Mouse (Mus musculus) layer of hippocampus, postnatal 14 days (tissue): ENCODE results near the gene Slc9b1. TPM values are rescaled to one million over a fixed set of nuclear protein-coding genes. Genes with fewer than 3 reads are reported as not detected.
A peak's percentile ranks its signal among the peaks of the same experiment; 100 is the strongest.

Experiments used
- DNase-seq, 2 experiments: peaks; one replicate each; pipeline ENCODE4 v3.0.0; 2021 to 2022; ENCODE audit warnings: low spot score in 2 of 2, mixed read lengths in 1 of 2
- total RNA-seq, 2 experiments: library from RNA; stranded (reverse); gene quantifications; 2 replicates each; pipeline ENCODE4 v1.2.3; 2021

Gene Slc9b1
- total RNA-seq, 2 experiments from 2014 or later, result 0.16 to 0.43 TPM

- DNase-seq, result no peak
Observed at GRCm38 (mm10) chr3:135377445-135377844, 29.6 kb downstream of the Slc9b1 start.

- no peak for DNase-seq
Observed at GRCm38 (mm10) chr3:135379868-135380267, 32.0 kb downstream of the Slc9b1 start.

DNA sequence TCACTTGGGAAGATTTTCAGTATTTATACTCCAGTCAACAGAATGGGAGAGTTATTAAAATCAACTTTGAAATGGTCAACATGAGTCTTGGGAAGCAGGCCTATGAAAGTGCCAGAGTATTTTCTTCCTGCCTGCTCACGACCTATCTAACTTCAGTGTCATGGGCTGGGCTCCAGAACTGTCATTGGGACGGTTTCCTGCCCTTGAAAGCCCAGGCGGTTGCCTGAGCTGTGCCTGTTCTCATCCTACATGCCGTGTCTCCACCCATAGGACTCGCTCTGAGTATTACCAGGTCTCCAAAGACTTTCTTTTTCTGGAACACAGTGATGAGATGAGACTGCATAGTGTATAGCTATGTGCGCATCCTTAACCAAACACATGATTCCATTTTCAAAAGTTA, 45.4 kb downstream of the Slc9b1 start:
- no peak for DNase-seq

- no peak for DNase-seq
Observed at GRCm38 (mm10) chr3:135395085-135395484, 47.3 kb downstream of the Slc9b1 start.

- no peak for DNase-seq
Observed at GRCm38 (mm10) chr3:135396081-135396480, 48.3 kb downstream of the Slc9b1 start.

DNA sequence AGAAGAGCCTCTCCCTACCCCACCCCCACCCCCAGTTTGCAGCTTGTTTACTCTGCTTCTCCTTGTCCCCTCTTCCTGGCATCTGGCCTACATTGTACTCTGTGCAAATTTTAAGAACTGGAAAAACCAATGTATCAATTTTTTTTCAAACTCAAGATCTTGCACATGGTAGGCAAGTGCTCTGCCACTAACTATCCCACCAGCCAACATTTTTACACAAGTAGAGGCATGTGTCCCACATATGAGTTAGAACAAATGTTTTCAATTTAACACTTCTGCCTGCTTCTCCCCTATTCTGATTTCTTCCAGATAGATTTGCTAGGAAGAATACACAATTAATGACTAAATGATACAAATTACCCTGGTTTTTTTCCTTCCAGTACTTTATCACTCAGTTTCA, 49.3 kb downstream of the Slc9b1 start:
- no peak for DNase-seq

DNA sequence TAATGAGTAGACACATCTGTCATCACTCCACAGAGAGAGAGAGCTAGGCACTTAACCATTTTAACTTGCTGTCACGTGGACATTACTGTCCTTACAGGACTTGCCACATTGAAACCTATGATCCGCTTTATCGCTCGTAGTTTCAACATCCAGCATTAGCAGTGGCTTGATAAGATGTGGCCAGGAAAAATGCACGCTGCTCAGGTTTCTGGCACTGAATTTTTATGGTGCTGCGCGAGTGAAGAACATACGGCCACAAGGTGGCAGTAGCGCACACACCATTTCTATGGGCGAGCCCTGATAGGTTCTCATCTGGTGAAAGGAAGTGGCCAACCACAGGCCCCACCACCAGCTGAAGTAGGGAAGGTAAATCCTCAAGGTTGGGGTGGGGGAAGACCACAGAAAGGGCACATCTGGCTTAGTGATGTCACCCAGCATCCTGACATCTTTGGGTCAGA, 54.4 kb downstream of the Slc9b1 start:
- DNase-seq, result peak; percentile 76 to 84

- peak; percentile 6 to 24 for DNase-seq
Observed at GRCm38 (mm10) chr3:135403211-135403610, 55.4 kb downstream of the Slc9b1 start.

DNA sequence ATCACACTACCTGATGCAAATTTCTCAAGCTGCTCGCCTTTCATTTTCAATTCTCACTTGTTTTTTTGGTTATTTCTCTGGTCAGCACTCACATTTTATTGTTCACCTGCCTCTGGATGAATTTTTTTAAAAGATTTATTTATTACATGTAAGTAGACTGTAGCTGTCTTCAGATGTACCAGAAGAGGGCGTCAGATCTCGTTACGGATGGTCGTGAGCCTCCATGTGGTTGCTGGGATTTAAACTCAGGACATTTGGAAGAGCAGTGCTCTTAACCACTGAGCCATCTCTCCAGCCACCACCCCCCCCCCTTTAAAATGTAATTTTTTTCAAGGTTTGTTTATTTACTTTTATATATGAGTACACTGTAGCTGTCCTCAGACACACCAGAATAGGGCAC, 56.0 kb downstream of the Slc9b1 start:
- no peak for DNase-seq

GRCm38 (mm10) chr3:135404599-135404998, 56.8 kb downstream of the Slc9b1 start:
- DNase-seq, result no peak

- DNase-seq, result no peak
Observed at GRCm38 (mm10) chr3:135407351-135407750, 59.5 kb downstream of the Slc9b1 start.

DNA sequence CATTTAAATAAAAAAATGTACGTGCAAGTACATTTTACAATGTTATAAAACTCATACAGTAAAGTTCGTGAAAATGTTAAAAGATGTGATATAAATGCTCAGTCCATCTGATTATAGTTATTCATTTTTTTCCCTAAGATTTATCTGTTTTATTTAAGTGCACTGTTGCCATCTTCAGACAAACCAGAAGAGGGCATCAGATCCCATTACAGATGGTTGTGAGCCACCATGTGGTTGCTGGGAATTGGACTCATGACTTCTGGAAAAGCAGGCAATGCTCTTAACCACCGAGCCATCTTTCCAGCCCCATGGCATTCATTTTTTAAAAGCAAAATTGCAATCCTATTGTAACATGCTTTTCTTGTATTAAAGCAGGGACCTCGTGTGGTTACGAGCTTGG, 61.4 kb downstream of the Slc9b1 start:
- DNase-seq, result no peak

DNA sequence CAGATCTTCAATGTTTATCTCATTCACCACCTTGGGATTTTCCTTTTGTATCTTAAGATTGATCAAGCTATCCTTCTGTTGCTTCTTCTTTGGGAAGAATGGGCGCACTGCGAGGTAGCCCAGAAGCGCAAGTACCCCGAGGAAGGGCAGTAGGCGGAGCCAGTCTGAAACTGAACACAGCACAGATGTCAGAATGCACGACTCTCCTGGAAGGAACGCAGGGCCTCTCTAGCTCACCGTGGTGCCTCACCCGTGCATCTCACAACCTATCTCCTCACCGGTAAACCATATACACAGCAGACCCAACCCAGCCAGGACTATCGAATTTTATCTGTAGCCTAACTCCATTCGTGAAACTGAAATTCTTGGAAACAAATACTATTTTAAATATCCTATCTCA, 63.2 kb downstream of the Slc9b1 start:
- no peak for DNase-seq

DNA sequence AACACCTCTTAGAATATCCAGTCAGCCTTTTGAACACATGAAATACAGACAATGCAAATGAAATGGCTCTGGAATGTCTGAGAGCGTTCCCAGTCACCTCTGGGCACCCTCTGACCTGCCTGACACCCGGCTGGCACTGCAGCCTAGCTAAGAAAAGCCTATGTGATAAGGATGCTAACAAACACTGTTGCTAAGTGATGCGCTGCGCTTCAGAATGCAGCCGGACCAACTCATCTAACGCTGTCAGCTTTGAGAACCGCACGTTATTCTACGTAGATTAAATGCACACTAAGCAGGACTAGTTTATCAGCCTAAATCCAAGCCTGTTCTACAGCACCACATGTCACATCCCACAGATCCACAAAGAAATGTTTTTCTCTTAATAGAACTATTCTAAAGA, 64.0 kb downstream of the Slc9b1 start:
- no peak for DNase-seq

DNA sequence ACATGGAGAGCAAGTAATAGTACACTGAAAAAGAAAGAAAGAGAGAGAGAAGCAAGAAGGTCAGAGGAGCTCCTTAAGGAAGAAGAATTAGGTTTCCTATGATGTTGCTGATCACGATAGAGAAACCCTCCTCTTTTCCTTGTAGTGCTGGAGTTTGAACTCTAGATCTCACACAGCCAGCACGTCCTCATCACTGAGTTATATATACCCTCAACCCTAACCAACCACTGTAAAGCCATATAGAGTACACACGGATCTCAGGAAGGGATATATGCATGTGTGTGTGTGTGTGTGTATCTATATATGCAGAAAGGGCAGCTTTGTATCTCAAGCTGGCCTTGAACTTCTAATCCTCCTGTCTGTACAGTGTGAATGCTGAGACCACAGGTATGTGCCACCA, 69.4 kb downstream of the Slc9b1 start:
- DNase-seq, result no peak

DNA sequence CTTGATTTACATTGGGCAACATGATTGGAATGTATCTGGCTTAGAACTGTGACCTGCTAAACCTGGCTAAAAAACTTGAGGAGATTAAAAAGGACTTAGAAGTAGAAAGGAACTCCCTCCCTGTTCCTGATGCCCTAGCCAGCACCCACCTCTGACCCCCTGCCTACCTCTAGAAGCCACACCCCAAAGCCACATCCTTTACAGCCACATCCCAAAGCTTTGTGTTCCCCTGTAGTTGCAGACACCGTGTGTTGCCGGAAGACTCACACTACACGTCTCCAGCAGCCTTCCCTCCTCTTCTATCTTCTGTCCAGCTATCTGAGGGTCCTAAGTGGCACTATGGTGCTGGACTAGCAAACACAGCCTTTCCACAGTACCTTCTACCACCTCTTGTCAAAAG, 70.0 kb downstream of the Slc9b1 start:
- DNase-seq, result no peak

- DNase-seq, result no peak
Observed at GRCm38 (mm10) chr3:135420542-135421309, 72.9 kb downstream of the Slc9b1 start.

GRCm38 (mm10) chr3:135421310-135421594, 73.4 kb downstream of the Slc9b1 start:
- no peak for DNase-seq

- no peak for DNase-seq
Observed at GRCm38 (mm10) chr3:135422232-135422855, 74.5 kb downstream of the Slc9b1 start.

DNA sequence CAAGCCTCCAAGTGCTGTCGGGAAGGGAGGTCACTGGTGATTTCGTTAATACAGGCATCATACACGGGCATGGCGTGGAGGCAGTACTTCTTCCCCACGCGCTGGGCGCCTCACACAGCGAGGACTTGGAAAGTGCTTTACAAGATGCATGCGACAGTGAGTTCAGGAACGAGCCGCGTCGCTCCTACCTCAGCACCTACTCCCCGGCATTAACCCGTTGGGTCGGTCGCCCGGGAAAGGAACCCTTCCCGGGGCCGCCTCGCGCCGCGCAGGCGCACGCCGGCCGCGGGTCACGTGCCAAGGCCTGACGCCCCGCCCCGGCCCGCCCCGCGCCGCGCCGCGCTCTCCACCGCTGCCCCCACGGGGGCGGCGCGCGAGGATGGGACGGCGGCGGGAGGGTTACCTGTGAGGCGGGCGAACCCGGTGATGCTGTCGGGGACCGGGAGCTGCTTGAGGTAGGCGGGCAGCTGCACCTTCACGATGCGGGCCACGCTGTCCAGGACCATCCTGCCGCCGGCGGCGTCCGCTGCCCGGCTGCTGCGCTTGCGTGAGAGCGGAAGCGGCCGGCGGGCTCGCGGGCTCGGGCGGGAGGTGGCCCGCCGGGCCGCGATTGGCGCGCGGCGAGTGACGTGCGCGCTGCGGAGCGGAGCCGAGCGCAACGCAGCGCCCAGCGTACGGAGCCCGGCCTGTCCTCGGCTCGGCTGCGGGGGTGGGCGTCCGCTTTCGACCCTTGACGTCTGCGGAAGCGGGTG, 75.2 kb downstream of the Slc9b1 start:
- peak; percentile 79 to 90 for DNase-seq

- no peak for DNase-seq
Observed at GRCm38 (mm10) chr3:135423608-135424212, 75.9 kb downstream of the Slc9b1 start, which contains the start of gene Cisd2. Gene Cisd2, minus strand, starts transcription at chr3:135423925.
